Mouse (Mus musculus): ENCODE results near the gene Atxn7l2.

Gene Atxn7l2

GRCm38 (mm10) chr3:108174672-108175531, 35.8 kb downstream of the Atxn7l2 start:
- DNase-seq: peak; percentile 93

GRCm38 (mm10) chr3:108169199-108169598, 41.5 kb downstream of the Atxn7l2 start:
- no peak for DNase-seq

GRCm38 (mm10) chr3:108167499-108167898, 43.2 kb downstream of the Atxn7l2 start:
- DNase-seq: peak; percentile 92

GRCm38 (mm10) chr3:108166486-108167211, 44.1 kb downstream of the Atxn7l2 start:
- DNase-seq: peak; percentile 98

GRCm38 (mm10) chr3:108165532-108166315, 45.0 kb downstream of the Atxn7l2 start:
- DNase-seq: peak; percentile 94

GRCm38 (mm10) chr3:108164807-108165206, 45.9 kb downstream of the Atxn7l2 start:
- DNase-seq: peak; percentile 96

GRCm38 (mm10) chr3:108164091-108164490, 46.6 kb downstream of the Atxn7l2 start:
- peak; percentile 74 for DNase-seq

GRCm38 (mm10) chr3:108158383-108159037, 52.2 kb downstream of the Atxn7l2 start:
- DNase-seq: peak; percentile 91

- peak; percentile 80 for DNase-seq
Observed at GRCm38 (mm10) chr3:108154656-108155055, 56.1 kb downstream of the Atxn7l2 start, which contains the start of gene Gpr61. Gene Gpr61, minus strand, starts transcription at chr3:108154882.

GRCm38 (mm10) chr3:108152290-108152689, 58.4 kb downstream of the Atxn7l2 start:
- peak; percentile 77 for DNase-seq

Measured in heart, adult 11 months (tissue).